Mouse (Mus musculus): ENCODE measurements around the gene Rnf181.

The Rnf181 gene

DNA sequence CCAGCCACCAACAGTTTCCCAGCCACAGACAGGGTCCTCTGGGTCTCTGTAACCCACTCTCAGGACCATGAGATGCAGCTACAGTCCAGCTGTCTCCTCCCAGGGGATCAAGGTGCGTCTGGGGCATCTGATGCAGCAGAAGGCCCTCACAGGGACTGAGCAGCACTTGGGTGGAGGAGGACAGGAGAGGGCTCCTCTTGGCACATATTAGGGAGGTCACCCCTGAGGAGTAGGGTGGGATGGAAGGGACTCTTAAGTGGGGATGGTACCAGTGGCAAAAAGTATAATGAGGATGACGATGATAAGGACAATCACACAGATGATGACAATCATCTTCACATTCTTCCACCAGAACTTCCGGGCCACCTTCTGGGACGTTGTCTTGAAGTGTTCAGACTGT, 18.5 kb upstream of the Rnf181 start:
- no peak for DNase-seq (ENCODE audit: extremely low read depth, low read depth)

DNA sequence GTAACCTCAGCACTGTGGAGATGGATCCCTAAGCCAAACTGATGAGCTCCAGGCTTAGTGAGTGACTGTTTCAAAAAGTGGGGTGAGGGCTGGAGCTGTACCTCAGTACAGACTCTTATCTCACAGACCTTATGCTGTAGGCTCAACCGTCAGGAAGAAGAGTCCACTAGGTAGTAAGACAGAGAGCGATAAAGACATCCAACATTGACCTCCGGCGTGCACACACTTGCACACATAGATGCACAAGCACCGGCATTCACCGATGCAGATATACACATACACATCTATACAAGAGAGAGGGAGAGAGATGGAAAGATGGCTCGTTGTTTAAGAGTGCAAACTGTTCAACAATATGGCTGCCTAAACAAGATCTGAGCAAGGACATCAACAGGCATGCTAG, 17.2 kb upstream of the Rnf181 start:
- peak; percentile 97 for DNase-seq (ENCODE audit: extremely low read depth, low read depth)

DNA sequence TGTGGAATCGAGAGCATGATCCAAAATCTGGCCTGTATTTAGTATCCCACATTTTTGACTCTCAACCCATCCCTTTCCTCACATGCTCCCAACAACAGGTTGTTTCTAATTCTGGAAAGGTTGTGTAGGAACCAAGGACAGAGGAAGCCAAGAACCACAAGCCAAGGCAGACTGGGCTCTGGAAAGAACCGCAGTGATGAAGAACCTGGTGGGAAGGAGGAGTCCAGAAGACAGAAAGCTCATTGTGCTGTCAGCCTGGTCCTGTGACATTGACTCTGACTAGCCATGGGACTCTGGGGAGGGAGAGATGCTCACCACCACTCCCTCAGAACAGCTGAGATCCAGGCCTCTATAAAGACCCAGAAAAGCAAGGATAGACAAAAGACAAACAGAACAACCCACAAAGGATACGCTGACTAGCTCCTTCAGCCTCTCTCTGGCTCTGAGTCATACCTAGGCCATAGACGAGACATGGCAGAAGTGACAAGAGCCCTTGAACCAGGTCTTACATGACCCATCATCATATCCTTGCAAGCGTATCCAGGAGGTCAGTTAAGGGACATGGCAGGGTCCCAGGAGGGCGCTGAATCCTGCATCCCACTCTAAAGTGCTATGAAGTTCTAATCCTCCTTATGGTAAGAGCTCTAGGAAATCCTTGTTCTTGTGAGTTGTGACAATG, 16.5 kb upstream of the Rnf181 start:
- DNase-seq (ENCODE audit: extremely low read depth, low read depth): no peak

DNA sequence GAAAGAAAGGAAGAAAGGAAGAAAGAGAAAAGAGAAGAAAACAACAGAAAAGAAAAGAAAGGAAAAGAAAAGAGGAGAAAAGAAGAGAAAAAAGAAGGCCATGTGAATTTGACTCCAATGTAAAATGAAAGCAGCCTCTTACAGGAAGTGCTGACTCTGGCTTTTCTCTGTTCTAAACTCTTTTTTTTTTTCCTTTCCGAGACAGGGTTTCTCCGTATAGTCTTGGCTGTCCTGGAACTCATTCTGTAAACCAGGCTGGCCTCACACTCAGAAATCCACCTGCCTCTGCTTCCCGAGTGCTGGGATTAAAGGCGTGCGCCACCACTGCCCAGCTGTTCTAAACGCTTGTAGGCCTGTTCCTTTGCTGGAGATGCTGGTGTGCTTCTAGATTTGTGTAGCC, 15.7 kb upstream of the Rnf181 start:
- no peak for DNase-seq (ENCODE audit: extremely low read depth, low read depth)

DNA sequence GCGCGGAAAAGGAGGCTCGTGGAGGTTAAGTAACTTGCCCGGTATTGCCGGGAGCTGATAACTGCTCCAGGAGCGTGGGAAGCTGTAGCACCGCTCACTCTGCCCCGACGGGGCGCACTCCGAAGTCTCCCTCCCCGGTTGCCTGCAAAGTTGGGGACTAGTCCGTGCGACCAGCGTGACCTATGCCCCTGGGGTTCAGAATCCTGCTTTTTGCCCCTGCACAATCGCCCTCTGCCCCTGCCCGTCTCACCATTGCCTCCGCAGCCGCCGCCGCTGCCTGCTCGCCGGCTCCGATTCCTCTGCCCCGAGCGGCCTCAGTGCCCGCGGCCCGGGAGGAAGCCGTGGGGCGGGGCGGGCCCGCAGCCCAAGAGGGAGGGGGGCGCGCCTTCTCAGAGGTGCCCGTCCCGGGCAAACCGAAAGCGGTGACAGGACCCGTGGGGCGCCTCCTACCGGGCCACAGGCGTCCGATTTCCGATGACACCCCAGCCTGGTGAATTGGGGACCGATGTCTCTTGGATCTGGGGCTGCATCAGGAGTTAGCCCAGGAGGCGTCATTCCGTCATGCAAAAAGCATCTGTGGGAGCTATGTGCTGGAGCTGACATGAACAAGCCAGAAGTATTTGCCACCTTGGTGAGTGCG, 13.5 kb upstream of the Rnf181 start, which contains the start of gene Vamp5:
Gene Vamp5, minus strand, starts transcription at position 338 of the 640 bp plus-strand sequence.
- no peak for DNase-seq (ENCODE audit: extremely low read depth, low read depth)

DNA sequence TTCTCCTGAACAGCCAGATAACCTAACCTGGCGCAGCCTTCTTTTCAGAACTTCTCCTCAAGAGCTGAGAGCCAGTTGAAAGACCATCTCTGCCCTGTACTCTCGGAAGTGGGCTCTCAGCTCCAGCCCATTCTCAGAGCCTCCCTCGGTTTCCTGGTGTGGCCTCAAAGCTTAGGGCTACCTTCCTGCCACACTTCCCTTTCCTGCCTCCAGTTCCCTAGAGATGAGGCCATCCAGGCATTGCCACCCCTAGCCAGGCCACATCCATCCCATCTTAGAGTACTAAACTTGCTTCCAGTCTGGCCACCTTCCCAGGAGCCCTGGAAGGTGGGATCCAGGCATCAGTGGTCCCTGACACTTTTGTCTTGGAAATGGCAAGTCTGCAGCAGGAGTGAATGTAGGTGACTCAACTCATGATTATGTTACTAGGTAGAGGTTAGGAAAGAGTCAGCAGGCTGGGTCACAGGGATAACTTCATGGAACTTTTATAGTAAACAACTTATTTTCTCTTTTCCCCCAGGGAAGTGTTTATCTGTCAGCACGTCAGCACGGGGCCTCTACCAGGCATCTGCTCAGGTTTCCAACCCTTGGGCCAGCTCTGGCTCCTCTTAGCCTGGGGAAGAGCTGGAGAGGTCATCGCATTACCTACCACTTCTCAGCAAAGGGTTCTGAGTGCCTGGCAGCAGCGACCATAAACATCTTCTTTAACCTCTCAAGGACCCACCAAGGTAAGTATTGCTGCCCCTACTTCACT, 12.8 kb upstream of the Rnf181 start:
- no peak for DNase-seq (ENCODE audit: extremely low read depth, low read depth)

DNA sequence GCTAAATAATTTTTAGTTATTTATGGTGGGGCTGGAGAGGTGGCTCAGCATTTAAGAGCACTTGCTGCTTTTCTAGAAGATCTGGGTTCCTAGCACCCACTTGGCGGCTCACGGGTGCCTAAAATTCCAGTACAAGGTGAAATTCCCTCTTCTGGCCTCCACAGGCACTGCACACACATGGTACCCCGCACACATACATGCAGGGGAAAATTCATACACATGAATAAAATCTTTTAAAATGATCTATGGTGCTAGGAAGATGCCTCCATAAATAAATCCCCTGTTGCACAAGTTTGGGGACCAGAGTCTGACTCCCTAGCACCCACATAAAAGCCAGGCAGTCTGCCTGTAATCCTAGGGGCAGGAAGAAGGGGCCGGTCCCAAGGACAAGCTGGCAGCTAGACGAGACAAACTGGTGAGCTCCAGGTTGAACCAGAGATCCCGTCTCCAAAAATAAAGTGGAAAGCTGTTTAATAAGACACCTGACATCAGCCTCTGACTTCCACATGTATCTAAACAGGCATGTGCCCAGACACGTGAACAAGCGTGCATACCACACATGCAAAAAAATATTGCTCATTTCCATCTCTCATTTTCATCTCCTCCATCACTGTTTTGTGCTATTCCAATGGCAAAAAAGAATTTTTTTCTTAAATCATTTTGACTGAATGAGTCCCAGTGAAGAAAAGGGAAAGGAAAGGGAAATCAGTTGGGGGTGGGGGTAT, 11.9 kb upstream of the Rnf181 start:
- DNase-seq (ENCODE audit: extremely low read depth, low read depth): no peak

DNA sequence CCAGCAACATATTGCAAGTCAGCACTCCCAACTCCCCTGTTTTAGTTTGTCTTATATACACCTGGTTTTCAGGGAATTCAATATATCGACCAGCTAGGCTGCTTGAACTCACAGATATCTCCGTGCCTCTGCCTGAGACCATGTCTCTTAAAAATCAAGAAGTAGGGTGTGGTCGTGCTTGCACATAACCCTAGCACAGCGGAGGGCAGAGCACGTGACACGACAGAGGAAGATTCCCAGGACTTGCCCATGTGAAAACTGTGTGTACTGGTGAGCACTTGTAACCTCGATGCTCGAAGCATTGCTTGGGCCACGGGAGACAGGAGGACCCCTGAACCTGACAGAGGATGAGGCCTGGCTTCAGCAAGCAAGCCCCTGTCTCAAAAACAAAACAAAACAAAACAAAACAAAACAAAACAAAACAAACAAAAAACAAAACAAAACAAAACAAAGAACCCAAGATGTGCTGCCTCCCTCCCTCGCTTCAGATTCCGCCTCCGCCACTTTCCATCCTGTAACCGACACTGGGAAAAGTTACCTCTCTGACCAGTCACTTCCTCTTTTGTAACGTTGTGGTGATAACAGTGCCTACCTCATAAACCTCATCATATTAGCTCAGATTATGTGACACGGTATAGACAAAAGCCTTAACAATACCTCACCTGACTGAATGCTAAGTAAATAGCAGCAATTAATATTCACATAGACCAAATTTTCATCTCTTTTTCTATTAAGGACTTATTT, 8.2 kb upstream of the Rnf181 start:
- peak; percentile 75 for DNase-seq (ENCODE audit: extremely low read depth, low read depth)

DNA sequence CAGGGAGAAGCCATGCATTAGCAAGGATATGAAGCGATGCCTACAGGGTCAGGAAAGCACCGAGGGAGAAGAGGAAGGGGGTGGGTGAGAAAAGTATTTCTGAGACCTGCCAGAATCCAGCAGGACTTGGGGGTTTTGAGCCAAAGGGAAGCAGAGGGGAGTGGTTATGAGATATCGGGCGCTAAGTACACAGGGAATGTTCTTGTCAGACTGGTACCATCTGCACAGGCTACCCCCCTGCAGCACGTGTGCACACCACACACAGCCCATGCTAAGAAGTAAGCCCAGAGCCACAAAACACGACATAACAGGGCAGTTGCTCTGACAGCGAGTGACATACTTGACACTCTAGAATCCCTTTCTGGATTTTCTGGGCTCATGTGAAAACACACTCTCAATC, 7.5 kb upstream of the Rnf181 start:
- no peak for DNase-seq (ENCODE audit: extremely low read depth, low read depth)

DNA sequence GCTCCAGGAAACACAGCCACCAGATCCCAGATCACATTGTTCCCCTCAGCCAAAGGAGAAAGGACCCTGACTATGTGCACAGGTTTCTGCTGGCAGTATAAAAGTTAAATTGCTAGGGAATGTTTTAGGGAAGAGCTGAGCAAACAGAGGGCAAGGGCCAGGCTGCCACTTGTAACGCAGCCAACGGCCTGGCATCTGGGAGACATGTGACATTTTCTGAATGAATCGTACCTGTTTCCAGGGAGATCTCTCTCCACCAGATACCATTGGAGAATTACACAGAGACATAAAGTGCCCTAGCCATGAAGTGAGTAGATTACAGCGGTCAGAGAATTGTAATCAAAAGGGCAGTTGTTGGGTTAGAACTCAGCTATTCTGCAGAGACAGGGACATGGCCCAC, 6.4 kb upstream of the Rnf181 start:
- DNase-seq (ENCODE audit: extremely low read depth, low read depth): no peak

DNA sequence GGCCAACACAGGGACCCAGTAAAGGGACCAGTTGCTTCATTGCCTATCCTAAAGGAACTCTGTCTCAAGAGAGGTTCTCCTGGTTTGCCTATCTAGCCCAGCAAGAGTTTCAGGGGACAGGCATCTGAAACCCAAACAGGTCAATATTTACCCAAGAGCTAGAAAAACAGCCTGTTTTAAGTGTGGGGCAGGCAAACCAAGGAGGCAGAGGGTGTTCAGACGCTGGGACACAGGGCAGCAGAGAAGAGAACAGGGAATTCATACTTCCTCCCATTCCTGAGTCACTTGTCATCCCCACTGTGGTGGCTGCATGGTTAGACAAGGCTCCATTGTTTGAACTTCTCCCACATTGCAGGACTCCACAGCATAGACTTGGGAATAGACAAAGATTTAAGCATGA, 4.8 kb upstream of the Rnf181 start:
- DNase-seq (ENCODE audit: extremely low read depth, low read depth): no peak

DNA sequence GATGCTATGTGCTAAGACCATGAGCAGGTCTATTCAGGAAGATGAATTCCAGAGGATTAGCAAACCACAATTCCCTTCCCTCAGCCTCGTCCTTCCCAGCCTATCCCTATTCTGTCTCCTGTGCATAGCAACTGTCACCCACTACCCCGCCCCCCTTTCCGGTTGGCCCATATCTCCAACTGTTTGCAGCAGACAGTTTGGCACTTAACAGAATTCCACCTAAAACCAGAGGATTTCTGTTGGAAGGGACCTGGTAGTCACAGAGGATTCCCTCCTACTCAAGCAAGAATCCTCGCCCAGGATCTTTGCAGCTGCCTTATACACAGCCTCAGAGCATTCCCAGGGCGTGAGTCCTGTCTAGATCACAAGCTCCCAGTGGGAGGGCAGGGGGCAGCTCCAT, 4.4 kb upstream of the Rnf181 start:
- no peak for DNase-seq (ENCODE audit: extremely low read depth, low read depth)

DNA sequence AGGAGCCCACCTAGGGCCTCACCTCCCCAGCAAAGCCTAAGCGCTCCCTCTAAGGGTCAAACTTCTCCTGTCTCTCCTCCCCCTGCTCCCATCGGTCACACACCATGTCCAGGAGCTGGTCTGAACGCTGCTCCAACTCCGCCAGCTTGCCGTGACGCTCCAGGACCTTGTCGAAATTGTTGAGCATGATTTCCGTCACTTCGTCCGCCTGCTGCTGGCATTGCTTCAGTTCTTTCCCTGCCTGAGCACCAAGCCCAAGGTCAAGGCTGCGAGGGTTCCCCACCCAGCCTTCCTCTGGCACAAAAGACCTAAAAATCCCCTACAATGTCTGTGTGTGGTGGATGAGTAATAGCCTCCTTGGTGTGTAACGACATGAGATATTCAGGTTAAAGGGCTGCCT, 3.3 kb upstream of the Rnf181 start:
- no peak for DNase-seq (ENCODE audit: extremely low read depth, low read depth)

DNA sequence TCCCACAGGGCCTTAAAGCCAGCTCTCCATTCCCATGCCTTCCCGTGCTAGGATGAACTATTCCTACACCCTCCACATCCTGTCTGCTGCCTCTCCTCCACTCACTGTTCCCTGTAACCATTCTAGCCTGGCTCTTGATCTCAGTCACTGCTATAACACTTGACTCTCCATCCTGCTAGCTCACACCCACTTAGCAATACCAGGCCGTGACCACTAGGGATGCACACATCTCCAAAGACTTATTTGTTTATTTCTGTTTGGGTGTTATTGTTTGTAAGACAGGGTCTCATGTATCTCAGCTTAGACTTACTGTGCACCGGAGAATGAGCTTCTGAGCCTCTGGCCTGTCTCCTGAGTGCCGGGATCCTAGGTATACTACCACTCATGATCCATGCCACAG, 2.8 kb upstream of the Rnf181 start:
- DNase-seq (ENCODE audit: extremely low read depth, low read depth): no peak

DNA sequence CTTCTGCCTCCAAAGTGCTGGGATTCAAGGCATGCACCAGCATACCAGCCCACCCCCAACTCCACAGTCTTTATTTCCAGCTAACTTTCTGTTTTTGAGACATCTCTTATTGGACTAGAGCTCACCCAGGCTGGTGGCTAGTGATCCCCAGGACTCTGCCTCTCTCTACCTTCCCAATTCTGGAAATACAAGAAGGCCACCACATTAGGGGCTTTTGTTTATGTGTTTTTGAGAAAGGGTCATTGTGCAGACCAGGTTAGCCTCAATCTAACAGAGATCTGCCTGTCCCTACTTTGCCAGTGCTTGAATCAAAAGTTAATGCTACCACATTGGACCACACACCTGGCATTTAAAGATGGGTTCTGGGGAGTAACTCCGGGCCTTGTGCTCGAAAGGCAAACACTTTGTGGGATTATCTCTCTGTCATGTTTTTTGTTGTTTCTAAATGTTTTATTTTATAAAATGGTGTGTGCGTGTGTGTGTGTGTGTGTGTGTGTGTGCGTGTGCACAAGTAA, 761 bp upstream of the Rnf181 start:
- no peak for DNase-seq (ENCODE audit: extremely low read depth, low read depth)

DNA sequence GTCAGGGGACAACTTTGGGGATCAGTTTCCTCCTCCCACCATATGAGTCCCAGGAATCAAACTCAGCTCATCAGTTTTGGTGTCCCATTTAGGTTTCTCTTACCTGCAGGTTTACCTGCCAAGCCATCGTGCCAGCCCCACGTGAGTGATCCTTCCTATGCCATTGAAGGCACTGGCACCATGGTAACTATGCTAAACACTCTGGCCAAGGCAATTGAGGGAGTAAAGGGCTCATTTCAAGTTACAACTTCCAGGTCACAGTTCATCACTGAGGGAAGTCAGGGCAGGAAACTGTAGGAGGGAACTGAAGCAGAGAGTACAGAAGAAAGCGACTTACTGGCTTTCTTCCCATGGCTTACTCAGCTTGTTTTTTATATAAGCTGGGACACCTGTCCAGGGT, 452 bp downstream of the Rnf181 start:
- no peak for DNase-seq (ENCODE audit: extremely low read depth, low read depth)

DNA sequence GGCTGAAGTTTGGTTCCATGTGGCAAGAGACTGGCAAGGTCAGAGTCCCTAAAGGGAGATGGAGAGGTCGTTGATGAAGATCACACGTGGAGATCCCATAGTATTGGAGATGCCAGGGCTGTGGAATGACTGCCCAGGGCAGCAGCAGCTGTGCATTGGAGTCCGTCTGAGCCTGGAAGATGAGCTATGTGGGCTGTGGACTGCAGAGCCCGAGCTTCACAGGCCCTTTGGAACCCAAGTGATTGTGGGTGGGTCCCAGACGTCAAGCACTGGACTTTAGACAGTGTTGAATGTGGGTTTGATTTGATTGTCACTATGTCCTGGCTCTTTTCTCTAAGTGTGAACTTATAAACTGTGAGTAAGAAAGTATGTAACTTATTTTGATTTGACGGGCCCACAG, 1.8 kb downstream of the Rnf181 start:
- no peak for DNase-seq (ENCODE audit: extremely low read depth, low read depth)

DNA sequence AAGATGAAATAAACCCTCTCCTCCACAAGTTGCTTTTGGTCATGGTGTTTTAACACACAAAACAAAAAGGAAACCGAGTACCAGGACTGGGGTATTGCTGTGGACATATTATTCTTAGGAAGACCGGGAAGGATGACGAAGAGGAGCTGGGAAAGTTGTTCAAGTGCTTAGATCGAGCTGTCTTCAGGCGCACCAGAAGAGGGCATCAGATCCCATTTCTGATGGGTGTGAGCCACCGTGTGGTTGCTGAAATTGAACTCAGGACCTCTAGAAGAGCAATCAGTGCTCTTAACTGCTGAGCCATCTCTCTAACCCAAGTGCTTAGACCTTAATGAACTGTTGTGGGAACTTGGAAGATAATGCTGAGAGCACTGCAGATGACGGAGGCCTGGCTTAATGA, 2.7 kb downstream of the Rnf181 start:
- no peak for DNase-seq (ENCODE audit: extremely low read depth, low read depth)

DNA sequence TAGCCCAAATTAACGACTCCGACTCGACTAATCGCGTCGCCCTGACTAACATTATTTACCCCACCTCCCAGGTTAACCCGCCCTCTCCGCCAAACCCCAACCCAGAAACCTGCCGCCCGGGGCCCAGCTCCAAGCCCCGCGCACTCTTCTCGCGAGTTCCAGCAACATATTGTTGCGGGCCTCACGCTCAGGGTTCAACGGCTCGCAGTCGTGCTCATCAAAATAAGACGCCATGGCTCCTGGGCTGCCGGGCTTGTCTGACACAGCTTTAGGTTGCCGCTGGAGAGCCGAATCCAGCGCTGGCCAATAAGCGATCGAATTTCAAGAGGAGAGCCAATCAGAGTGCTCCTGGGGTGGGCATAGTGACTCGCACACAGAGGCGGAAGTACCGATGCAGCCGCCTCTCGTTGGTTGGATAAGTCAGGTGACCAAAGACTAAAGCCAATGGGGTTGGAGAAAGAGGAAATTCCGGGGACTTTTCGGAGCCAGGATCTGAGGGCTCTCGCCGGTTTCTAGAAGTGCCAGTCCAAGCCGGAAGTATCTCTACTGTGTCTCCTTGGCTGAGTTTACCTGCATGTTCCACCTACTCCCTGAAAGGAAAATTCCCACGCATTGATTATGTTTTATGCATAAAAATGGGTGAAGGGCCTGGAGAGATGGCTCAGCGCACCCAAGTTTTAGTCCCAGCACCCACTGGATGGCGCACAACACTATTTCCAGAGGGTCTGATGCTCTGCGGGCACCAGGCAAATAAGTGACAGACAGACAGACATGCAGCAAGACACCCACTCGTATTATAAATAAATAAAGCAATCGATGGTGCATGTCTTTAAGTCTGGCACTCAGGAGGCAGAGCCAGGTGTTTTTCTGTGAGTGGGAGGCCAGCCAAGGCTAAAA, 4.4 kb downstream of the Rnf181 start:
- peak; percentile 98 for DNase-seq (ENCODE audit: extremely low read depth, low read depth)

DNA sequence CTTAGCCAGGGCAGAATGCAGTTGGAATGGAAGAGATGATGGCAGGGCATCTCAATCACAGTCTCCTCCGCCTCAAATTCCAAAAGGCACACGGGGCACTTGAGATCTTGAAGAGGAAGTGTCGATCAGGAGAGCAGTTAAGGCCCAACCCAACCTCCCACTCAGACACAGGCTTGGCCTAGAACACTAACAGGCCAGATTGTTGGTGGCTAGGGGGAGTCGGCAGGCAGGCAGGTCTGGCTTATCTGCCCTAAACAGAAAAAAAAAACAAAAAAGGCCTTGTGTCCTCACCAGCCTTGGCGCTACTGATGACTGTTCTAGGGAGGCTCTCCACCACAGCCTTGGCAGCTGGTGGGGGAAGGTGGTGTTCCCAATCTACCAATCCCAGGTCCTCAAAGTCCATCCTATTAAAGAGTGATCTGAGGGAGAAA, 5.6 kb downstream of the Rnf181 start:
- DNase-seq (ENCODE audit: extremely low read depth, low read depth): no peak
